Mouse (Mus musculus) spleen, adult 2 months (tissue): ENCODE data around the gene Bcr.

Experiments
- CTCF ChIP-seq: fragments of 200-500 bp; IDR thresholded peaks from 2 replicates; pipeline ENCODE4 v1.5.1; 2011; ENCODE audit warnings: mild to moderate bottlenecking, inconsistent platforms; ENCODE audit not compliant: insufficient read depth, insufficient read length, insufficient replicate concordance; ENCODE audit errors: extremely low read depth
- POLR2A ChIP-seq: fragments of 200-500 bp; IDR thresholded peaks from 2 replicates; pipeline ENCODE4 v1.6.1; 2011; ENCODE audit warnings: low read depth, low read length, inconsistent platforms

GRCm38 (mm10) chr10:75212981-75213380 is 152.6 kb downstream of the Bcr start:
- TF ChIP-seq CTCF (no peak), POLR2A (no peak)
